Mouse (Mus musculus): ENCODE data around the gene Ppfia2. TPM values are rescaled to one million over a fixed set of nuclear protein-coding genes. Genes with fewer than 3 reads are reported as not detected.

Gene Ppfia2
- polyA plus RNA-seq, 1 experiment = not detected

- no peaks in the 10 kb centered on the region for H3K27me3 ChIP-seq (ENCODE audit: control insufficient read depth, insufficient read depth, insufficient read length)
Measured at GRCm38 (mm10) chr10:106914275-106914674, 444.1 kb downstream of the Ppfia2 start.

GRCm38 (mm10) chr10:106914822-106915221 lies 444.7 kb downstream of the Ppfia2 start:
- H3K79me2 ChIP-seq (ENCODE audit: control insufficient read depth, insufficient read depth) = no peaks in the 10 kb centered on the region
- H3K4me3 ChIP-seq = no peak overlapping the region
- no peaks in the 10 kb centered on the region for H3K27me3 ChIP-seq (ENCODE audit: control insufficient read depth, insufficient read depth, insufficient read length)
- H3K4me2 ChIP-seq (ENCODE audit: low read depth) = no peak overlapping the region
- TF ChIP-seq CEBPB (IDR thresholded peaks at IDR 0.05; ENCODE audit: insufficient read depth, poor library complexity, severe bottlenecking) = no peak
- TF ChIP-seq TCF3 (IDR thresholded peaks at IDR 0.05; ENCODE audit: insufficient read length, low read depth) = no peak
- TF ChIP-seq MYOG (IDR thresholded peaks at IDR 0.05; ENCODE audit: control insufficient read depth in 1 of 3, insufficient read depth in 1 of 3, insufficient read length in 2 of 3, low read depth in 2 of 3) = no peak
- no peak for TF ChIP-seq E2F4 (IDR thresholded peaks at IDR 0.05; ENCODE audit: insufficient read depth)
- TF ChIP-seq USF1 (IDR thresholded peaks at IDR 0.05; ENCODE audit: low read depth) = no peak
- TF ChIP-seq REST (IDR thresholded peaks at IDR 0.05; ENCODE audit: insufficient read depth, insufficient read length) = no peak
- no peak for TF ChIP-seq MYOD1 (IDR thresholded peaks at IDR 0.05; ENCODE audit: control insufficient read depth in 1 of 3, insufficient read length in 2 of 3, low read depth in 2 of 3)
- H3ac ChIP-seq (ENCODE audit: control insufficient read depth, insufficient read length) = no peak overlapping the region
- H3K36me3 ChIP-seq (ENCODE audit: control insufficient read depth, insufficient read depth) = no peaks in the 10 kb centered on the region

More at GRCm38 (mm10) chr10:106914275-106914674, 444.1 kb downstream of the Ppfia2 start:
- Histone ChIP-seq H3K4me2 (ENCODE audit: low read depth) (no peak overlapping the region), H3K4me3 (no peak overlapping the region), H3K79me2 (ENCODE audit: control insufficient read depth, insufficient read depth) (no peaks in the 10 kb centered on the region), H3ac (ENCODE audit: control insufficient read depth, insufficient read length) (no peak overlapping the region), H3K36me3 (ENCODE audit: control insufficient read depth, insufficient read depth) (no peaks in the 10 kb centered on the region)
- TF ChIP-seq REST (IDR thresholded peaks at IDR 0.05; ENCODE audit: insufficient read depth, insufficient read length) = no peak
- no peak for TF ChIP-seq POLR2AphosphoS2 (IDR thresholded peaks at IDR 0.05; ENCODE audit: insufficient read length, low read depth)
- no peak for TF ChIP-seq TCF12 (IDR thresholded peaks at IDR 0.05; ENCODE audit: insufficient read depth, poor library complexity, severe bottlenecking)
- TF ChIP-seq TCF3 (IDR thresholded peaks at IDR 0.05; ENCODE audit: insufficient read length, low read depth) = no peak
- TF ChIP-seq MYOD1 (IDR thresholded peaks at IDR 0.05; ENCODE audit: control insufficient read depth in 1 of 3, insufficient read length in 2 of 3, low read depth in 2 of 3) = no peak
- TF ChIP-seq USF1 (IDR thresholded peaks at IDR 0.05; ENCODE audit: low read depth) = no peak
- no peak for TF ChIP-seq MYOG (IDR thresholded peaks at IDR 0.05; ENCODE audit: control insufficient read depth in 1 of 3, insufficient read depth in 1 of 3, insufficient read length in 2 of 3, low read depth in 2 of 3)
- no peak for TF ChIP-seq MAX (IDR thresholded peaks at IDR 0.05; ENCODE audit: low read depth)
- no peak for TF ChIP-seq E2F4 (IDR thresholded peaks at IDR 0.05; ENCODE audit: insufficient read depth)
- no peak for TF ChIP-seq CEBPB (IDR thresholded peaks at IDR 0.05; ENCODE audit: insufficient read depth, poor library complexity, severe bottlenecking)
- no peak for TF ChIP-seq SRF (IDR thresholded peaks at IDR 0.05; ENCODE audit: control insufficient read depth, insufficient read length, low read depth)

GRCm38 (mm10) chr10:106924334-106924733 lies 454.2 kb downstream of the Ppfia2 start:
- Histone ChIP-seq H3K79me2 (ENCODE audit: control insufficient read depth, insufficient read depth) (no peaks in the 10 kb centered on the region), H3K4me2 (ENCODE audit: low read depth) (no peak overlapping the region), H3K27me3 (ENCODE audit: control insufficient read depth, insufficient read depth, insufficient read length) (no peaks in the 10 kb centered on the region), H3ac (ENCODE audit: control insufficient read depth, insufficient read length) (no peak overlapping the region), H3K36me3 (ENCODE audit: control insufficient read depth, insufficient read depth) (no peaks in the 10 kb centered on the region), H3K4me3 (no peak overlapping the region)
- TF ChIP-seq MYOG (IDR thresholded peaks at IDR 0.05; ENCODE audit: control insufficient read depth in 1 of 3, insufficient read depth in 1 of 3, insufficient read length in 2 of 3, low read depth in 2 of 3) = no peak
- no peak for TF ChIP-seq CEBPB (IDR thresholded peaks at IDR 0.05; ENCODE audit: insufficient read depth, poor library complexity, severe bottlenecking)
- TF ChIP-seq E2F4 (IDR thresholded peaks at IDR 0.05; ENCODE audit: insufficient read depth) = no peak
- no peak for TF ChIP-seq TCF3 (IDR thresholded peaks at IDR 0.05; ENCODE audit: insufficient read length, low read depth)

GRCm38 (mm10) chr10:106924798-106925197 lies 454.7 kb downstream of the Ppfia2 start:
- TF ChIP-seq REST (IDR thresholded peaks at IDR 0.05; ENCODE audit: insufficient read depth, insufficient read length) = no peak
- TF ChIP-seq E2F4 (IDR thresholded peaks at IDR 0.05; ENCODE audit: insufficient read depth) = no peak
- no peak for TF ChIP-seq USF1 (IDR thresholded peaks at IDR 0.05; ENCODE audit: low read depth)
- TF ChIP-seq SRF (IDR thresholded peaks at IDR 0.05; ENCODE audit: control insufficient read depth, insufficient read length, low read depth) = no peak
- TF ChIP-seq TCF12 (IDR thresholded peaks at IDR 0.05; ENCODE audit: insufficient read depth, poor library complexity, severe bottlenecking) = no peak
- no peak for TF ChIP-seq TCF3 (IDR thresholded peaks at IDR 0.05; ENCODE audit: insufficient read length, low read depth)
- TF ChIP-seq CEBPB (IDR thresholded peaks at IDR 0.05; ENCODE audit: insufficient read depth, poor library complexity, severe bottlenecking) = no peak
- no peak for TF ChIP-seq MAX (IDR thresholded peaks at IDR 0.05; ENCODE audit: low read depth)
- TF ChIP-seq MYOD1 (IDR thresholded peaks at IDR 0.05; ENCODE audit: control insufficient read depth in 1 of 3, insufficient read length in 2 of 3, low read depth in 2 of 3) = no peak
- TF ChIP-seq POLR2A (IDR thresholded peaks at IDR 0.05; ENCODE audit: insufficient read length, low read depth) = no peak
- TF ChIP-seq MYOG (IDR thresholded peaks at IDR 0.05; ENCODE audit: control insufficient read depth in 1 of 3, insufficient read depth in 1 of 3, insufficient read length in 2 of 3, low read depth in 2 of 3) = no peak
- TF ChIP-seq POLR2AphosphoS2 (IDR thresholded peaks at IDR 0.05; ENCODE audit: insufficient read length, low read depth) = no peak
- Histone ChIP-seq H3K27me3 (ENCODE audit: control insufficient read depth, insufficient read depth, insufficient read length) (no peaks in the 10 kb centered on the region), H3K4me3 (no peak overlapping the region), H3K79me2 (ENCODE audit: control insufficient read depth, insufficient read depth) (no peaks in the 10 kb centered on the region), H3ac (ENCODE audit: control insufficient read depth, insufficient read length) (no peak overlapping the region), H3K36me3 (ENCODE audit: control insufficient read depth, insufficient read depth) (no peaks in the 10 kb centered on the region), H3K4me2 (ENCODE audit: low read depth) (no peak overlapping the region)

GRCm38 (mm10) chr10:106928576-106929332 lies 458.6 kb downstream of the Ppfia2 start:
- Histone ChIP-seq H3K79me2 (ENCODE audit: control insufficient read depth, insufficient read depth) (no peaks in the 10 kb centered on the region), H3K36me3 (ENCODE audit: control insufficient read depth, insufficient read depth) (no peaks in the 10 kb centered on the region), H3ac (ENCODE audit: control insufficient read depth, insufficient read length) (no peak overlapping the region), H3K4me3 (no peak overlapping the region), H3K4me2 (ENCODE audit: low read depth) (no peak overlapping the region), H3K27me3 (ENCODE audit: control insufficient read depth, insufficient read depth, insufficient read length) (no peaks in the 10 kb centered on the region)
- TF ChIP-seq USF1 (IDR thresholded peaks at IDR 0.05; ENCODE audit: low read depth) (no peak), POLR2A (IDR thresholded peaks at IDR 0.05; ENCODE audit: insufficient read length, low read depth) (no peak), TCF12 (IDR thresholded peaks at IDR 0.05; ENCODE audit: insufficient read depth, poor library complexity, severe bottlenecking) (no peak), E2F4 (IDR thresholded peaks at IDR 0.05; ENCODE audit: insufficient read depth) (no peak), TCF3 (IDR thresholded peaks at IDR 0.05; ENCODE audit: insufficient read length, low read depth) (no peak), REST (IDR thresholded peaks at IDR 0.05; ENCODE audit: insufficient read depth, insufficient read length) (no peak), SRF (IDR thresholded peaks at IDR 0.05; ENCODE audit: control insufficient read depth, insufficient read length, low read depth) (no peak), CEBPB (IDR thresholded peaks at IDR 0.05; ENCODE audit: insufficient read depth, poor library complexity, severe bottlenecking) (no peak), MAX (IDR thresholded peaks at IDR 0.05; ENCODE audit: low read depth) (no peak), MYOG (IDR thresholded peaks at IDR 0.05; ENCODE audit: control insufficient read depth in 1 of 3, insufficient read depth in 1 of 3, insufficient read length in 2 of 3, low read depth in 2 of 3) (no peak), MYOD1 (IDR thresholded peaks at IDR 0.05; ENCODE audit: control insufficient read depth in 1 of 3, insufficient read length in 2 of 3, low read depth in 2 of 3) (no peak), POLR2AphosphoS2 (IDR thresholded peaks at IDR 0.05; ENCODE audit: insufficient read length, low read depth) (no peak)

Measured in myocyte (in vitro differentiated cells).